Mouse (Mus musculus): ENCODE data around the gene Rab5c. TPM values are rescaled to one million over a fixed set of nuclear protein-coding genes. Genes with fewer than 3 reads are reported as not detected.

The Rab5c gene
- polyA plus RNA-seq, 1 experiment: 183 TPM

DNA sequence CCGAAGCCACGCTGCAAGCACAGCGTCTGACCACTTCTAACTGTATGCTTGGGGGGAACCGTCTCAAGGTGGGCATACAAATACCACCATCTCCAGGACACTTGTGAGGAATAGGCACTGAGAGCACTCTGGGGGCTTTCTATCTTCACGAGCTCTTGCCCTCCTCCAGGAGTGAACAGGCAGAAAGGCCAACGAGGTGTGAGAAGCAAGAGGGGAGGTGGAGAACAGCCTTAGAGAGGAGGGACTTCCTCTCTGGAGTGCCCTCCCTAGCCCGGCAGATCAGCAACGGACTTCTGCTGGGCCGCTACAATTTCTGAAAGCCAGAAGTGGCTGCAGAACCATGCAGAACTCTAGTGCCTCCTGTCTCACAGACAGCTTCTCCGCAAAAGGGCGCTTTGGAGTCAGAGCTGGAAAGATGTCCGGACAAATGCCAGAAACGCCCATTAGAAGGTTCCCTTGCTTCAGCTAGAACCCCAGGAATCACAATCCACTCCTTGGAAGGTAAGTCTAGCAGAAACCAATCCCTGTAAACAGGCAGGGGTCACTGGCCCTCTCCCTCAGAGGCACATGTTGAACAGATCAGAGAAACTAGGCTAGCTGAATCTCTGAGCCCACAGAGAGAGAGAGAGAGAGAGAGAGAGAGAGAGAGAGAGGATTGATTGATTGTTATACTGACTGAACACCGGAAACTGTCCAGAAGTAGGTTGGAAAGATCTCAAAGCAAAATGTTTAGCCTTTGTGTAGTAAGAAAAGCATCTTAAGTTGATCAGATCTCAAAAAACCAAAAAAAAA, 1.9 kb downstream of the Rab5c start:
- Histone ChIP-seq H3K4me1 (ENCODE audit: control insufficient read depth, insufficient read depth, insufficient read length) (peaks cover 18% of the 10 kb centered on the region; the same call in 1 of the 2 replicates), H3K27ac (ENCODE audit: insufficient read depth, low read length) (peak overlapping the region; percentile 43), H3K36me3 (ENCODE audit: control insufficient read depth, insufficient read depth, low read length) (no peaks in the 10 kb centered on the region; the same call in 1 of the 2 replicates), H3K4me3 (ENCODE audit: extremely low read depth, insufficient read depth, insufficient read length) (peak overlapping the region; percentile 39), H3K27me3 (ENCODE audit: control insufficient read depth, insufficient read depth, low read length) (no peaks in the 10 kb centered on the region)
- DNase-seq (ENCODE audit: low read depth in 1 of 2, low spot score in 2 of 2): no peak
- 9% methylated on average over 14 of the region's 14 CpGs for WGBS
- no peak for TF ChIP-seq POLR2A (IDR thresholded peaks at IDR 0.05; ENCODE audit: low read depth, low read length)
- no peak for TF ChIP-seq CTCF (IDR thresholded peaks at IDR 0.05; ENCODE audit: extremely low read depth, insufficient read depth, insufficient read length, insufficient replicate concordance)

DNA sequence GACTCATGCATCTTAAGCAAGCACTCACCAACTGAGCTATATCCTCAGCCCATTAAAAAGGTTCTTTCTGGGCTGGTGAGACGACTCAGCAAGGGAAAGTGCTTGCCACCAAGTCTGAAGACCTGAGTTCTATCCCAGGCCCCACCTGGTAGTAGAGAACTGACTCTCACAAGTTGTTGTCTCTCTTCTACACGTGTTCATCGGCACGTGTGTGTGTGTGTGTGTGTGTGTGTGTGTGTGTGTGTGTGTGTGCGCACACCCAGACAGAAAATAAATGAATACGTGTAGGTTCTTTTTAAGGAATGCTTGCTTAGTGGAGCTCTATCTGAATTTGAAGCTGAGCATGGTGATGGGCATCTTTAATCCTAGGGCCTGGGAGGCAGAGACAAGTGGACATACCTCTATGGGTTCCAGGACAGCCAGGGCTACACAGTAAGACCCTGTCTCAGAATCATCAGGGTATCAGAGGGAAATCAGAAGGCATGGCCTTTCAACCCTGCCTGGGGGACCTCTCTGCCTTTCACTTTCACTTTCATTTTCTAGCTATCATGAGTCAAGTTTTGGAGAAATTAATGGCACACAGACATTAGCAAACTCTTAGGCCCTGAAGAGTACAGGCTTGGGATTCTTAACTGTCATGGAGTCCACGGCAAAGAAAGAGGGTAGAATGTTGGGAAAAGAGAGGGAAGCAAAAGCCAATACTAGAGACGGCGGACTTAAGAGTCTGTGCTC, 2.7 kb downstream of the Rab5c start:
- Histone ChIP-seq H3K36me3 (ENCODE audit: control insufficient read depth, insufficient read depth, low read length) (no peaks in the 10 kb centered on the region; the same call in 1 of the 2 replicates), H3K27ac (ENCODE audit: insufficient read depth, low read length) (peak overlapping the region; percentile 43), H3K4me1 (ENCODE audit: control insufficient read depth, insufficient read depth, insufficient read length) (peaks cover 23% of the 10 kb centered on the region; the same call in 1 of the 2 replicates), H3K27me3 (ENCODE audit: control insufficient read depth, insufficient read depth, low read length) (no peaks in the 10 kb centered on the region), H3K4me3 (ENCODE audit: extremely low read depth, insufficient read depth, insufficient read length) (peak overlapping the region; percentile 39)
- whole genome bisulfite sequencing: 57% methylated on average over 9 of the region's 9 CpGs
- no peak for TF ChIP-seq POLR2A (IDR thresholded peaks at IDR 0.05; ENCODE audit: low read depth, low read length)
- no peak for DNase-seq (ENCODE audit: low read depth in 1 of 2, low spot score in 2 of 2)

DNA sequence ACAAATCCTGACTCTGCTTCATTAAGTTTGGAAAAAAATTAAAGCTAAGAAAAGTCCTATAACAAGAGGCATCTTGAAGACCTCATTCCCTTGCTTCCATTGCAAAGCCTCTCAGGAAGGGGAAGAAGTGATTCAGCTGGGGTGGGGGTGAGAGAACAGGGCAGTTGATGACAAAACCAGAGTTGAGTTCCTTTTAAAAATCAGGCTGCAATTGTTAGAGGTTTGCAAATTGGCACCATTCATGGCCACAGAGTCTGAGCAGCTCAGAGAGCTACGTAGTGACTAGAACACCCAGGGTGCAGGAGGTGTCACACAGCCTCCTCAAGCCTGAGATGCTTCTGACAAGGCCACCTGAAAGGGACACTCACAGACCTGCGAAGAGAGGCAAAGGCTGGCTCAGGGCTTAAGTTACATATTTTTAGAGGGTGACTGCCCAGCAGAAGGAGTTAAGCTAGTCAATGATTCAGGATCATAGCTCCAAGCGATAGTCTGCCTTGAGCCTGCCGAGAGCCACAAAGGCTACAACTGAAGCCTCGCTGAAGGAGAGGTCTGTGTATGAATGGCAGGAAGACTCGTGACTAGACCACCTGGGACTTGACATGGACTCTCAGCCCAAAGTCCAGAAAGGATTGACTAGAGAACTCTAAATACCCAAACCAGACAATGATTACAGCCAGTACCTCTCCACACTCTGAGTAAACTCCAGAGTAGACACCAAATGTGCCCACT, 7.4 kb downstream of the Rab5c start:
- DNase-seq (ENCODE audit: low read depth in 1 of 2, low spot score in 2 of 2): no peak
- peaks cover 19% of the 10 kb centered on the region for H3K4me1 ChIP-seq (ENCODE audit: control insufficient read depth, insufficient read depth, insufficient read length)
- no peaks in the 10 kb centered on the region for H3K27me3 ChIP-seq (ENCODE audit: control insufficient read depth, insufficient read depth, low read length)
- H3K36me3 ChIP-seq (ENCODE audit: control insufficient read depth, insufficient read depth, low read length): peaks cover 9% of the 10 kb centered on the region
- TF ChIP-seq POLR2A (IDR thresholded peaks at IDR 0.05; ENCODE audit: low read depth, low read length) (no peak), CTCF (IDR thresholded peaks at IDR 0.05; ENCODE audit: extremely low read depth, insufficient read depth, insufficient read length, insufficient replicate concordance) (no peak)
- 71% methylated on average over 6 of the region's 6 CpGs for WGBS
- H3K4me3 ChIP-seq (ENCODE audit: extremely low read depth, insufficient read depth, insufficient read length): no peak overlapping the region
- 0 out of 2 replicates have a peak overlapping the region, but pooled peaks have one; percentile 3 for H3K27ac ChIP-seq (ENCODE audit: insufficient read depth, low read length)

DNA sequence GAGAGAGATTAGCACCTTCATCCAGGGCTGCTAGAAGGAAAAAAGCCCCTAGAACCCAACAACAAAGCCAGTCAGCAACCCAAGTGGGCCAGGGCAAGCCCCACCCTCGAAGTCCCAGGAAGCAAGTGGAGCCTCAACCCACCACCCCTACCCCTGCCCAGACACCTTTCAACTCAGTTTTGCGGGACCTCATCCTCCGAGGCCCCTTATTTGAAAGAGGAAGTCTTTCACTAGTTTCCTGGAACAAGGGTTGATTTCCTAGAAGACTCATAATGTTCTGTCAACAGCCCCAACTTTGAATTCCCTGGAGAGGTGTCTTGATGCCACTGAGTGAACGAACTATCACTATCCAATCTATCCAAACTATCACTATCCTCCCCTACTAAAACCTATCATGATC, 8.0 kb downstream of the Rab5c start:
- WGBS: 15% methylated on average over 4 of the region's 4 CpGs
- peaks cover 9% of the 10 kb centered on the region for H3K36me3 ChIP-seq (ENCODE audit: control insufficient read depth, insufficient read depth, low read length)
- TF ChIP-seq POLR2A (IDR thresholded peaks at IDR 0.05; ENCODE audit: low read depth, low read length) (no peak), CTCF (IDR thresholded peaks at IDR 0.05; ENCODE audit: extremely low read depth, insufficient read depth, insufficient read length, insufficient replicate concordance) (no peak)

DNA sequence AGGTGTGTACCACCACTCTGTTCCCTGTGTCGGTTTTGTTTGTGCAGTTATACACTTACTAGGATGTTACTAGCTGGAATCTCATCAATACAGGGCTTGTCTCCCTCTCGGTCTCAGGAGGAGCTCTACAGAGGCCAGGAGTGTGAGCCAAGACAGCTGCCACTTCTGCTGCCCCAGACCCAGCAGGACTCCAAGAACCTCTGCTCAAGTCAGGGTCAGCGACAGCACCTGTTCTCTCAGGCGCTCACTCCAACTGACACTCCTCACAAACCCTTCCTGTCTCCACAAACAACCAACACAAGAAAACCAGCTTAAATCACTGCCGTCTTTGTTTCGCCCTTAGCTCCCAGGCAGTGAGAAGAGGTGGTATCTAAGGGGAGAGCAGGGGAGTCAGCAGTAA, 9.4 kb downstream of the Rab5c start:
- H3K36me3 ChIP-seq (ENCODE audit: control insufficient read depth, insufficient read depth, low read length): peaks cover 9% of the 10 kb centered on the region
- H3K4me3 ChIP-seq (ENCODE audit: extremely low read depth, insufficient read depth, insufficient read length): no peak overlapping the region
- no peak overlapping the region for H3K27ac ChIP-seq (ENCODE audit: insufficient read depth, low read length)
- H3K4me1 ChIP-seq (ENCODE audit: control insufficient read depth, insufficient read depth, insufficient read length): peaks cover 22% of the 10 kb centered on the region
- no peak for DNase-seq (ENCODE audit: low read depth in 1 of 2, low spot score in 2 of 2)
- 77% methylated on average over 6 of the region's 6 CpGs for WGBS
- TF ChIP-seq CTCF (IDR thresholded peaks at IDR 0.05; ENCODE audit: extremely low read depth, insufficient read depth, insufficient read length, insufficient replicate concordance) (no peak), POLR2A (IDR thresholded peaks at IDR 0.05; ENCODE audit: low read depth, low read length) (no peak)
- H3K27me3 ChIP-seq (ENCODE audit: control insufficient read depth, insufficient read depth, low read length): no peaks in the 10 kb centered on the region

More for the DNA sequence above, 8.0 kb downstream of the Rab5c start:
- no peak for DNase-seq (ENCODE audit: low read depth in 1 of 2, low spot score in 2 of 2)
- Histone ChIP-seq H3K27ac (ENCODE audit: insufficient read depth, low read length) (peak overlapping the region; percentile 35; the same call in 1 of the 2 replicates), H3K4me3 (ENCODE audit: extremely low read depth, insufficient read depth, insufficient read length) (no peak overlapping the region), H3K4me1 (ENCODE audit: control insufficient read depth, insufficient read depth, insufficient read length) (peaks cover 19% of the 10 kb centered on the region), H3K27me3 (ENCODE audit: control insufficient read depth, insufficient read depth, low read length) (no peaks in the 10 kb centered on the region)

DNA sequence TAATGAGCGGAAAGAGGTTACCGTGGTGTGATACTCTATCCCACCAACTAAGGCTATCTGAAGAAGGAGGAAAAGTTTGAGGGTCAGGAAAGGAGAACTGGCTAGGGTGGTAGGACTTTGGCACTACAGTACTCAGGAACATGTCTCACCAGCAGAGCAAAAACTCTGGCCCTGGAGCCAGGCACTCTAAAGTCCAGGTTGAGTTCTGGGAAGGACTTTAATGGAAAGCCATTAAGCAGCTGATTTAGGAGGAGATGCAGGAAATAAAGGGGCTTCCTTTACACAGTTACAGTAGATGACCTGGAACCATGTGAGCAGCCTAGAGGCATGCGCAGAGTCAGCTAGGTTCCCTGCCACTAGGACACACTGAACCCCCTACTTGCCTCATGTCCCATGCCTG, 10.8 kb downstream of the Rab5c start:
- H3K4me1 ChIP-seq (ENCODE audit: control insufficient read depth, insufficient read depth, insufficient read length): peaks cover 27% of the 10 kb centered on the region
- DNase-seq (ENCODE audit: low read depth in 1 of 2, low spot score in 2 of 2): no peak
- H3K36me3 ChIP-seq (ENCODE audit: control insufficient read depth, insufficient read depth, low read length): peaks cover 9% of the 10 kb centered on the region
- no peak overlapping the region for H3K27ac ChIP-seq (ENCODE audit: insufficient read depth, low read length)
- TF ChIP-seq CTCF (IDR thresholded peaks at IDR 0.05; ENCODE audit: extremely low read depth, insufficient read depth, insufficient read length, insufficient replicate concordance) (no peak), POLR2A (IDR thresholded peaks at IDR 0.05; ENCODE audit: low read depth, low read length) (no peak)
- 93% methylated on average over 3 of the region's 3 CpGs for WGBS
- no peaks in the 10 kb centered on the region for H3K27me3 ChIP-seq (ENCODE audit: control insufficient read depth, insufficient read depth, low read length)
- no peak overlapping the region for H3K4me3 ChIP-seq (ENCODE audit: extremely low read depth, insufficient read depth, insufficient read length)
